Mouse (Mus musculus): ENCODE data around the gene Nr4a1.
A peak's percentile ranks its signal among the peaks of the same experiment; 100 is the strongest.

DNA sequence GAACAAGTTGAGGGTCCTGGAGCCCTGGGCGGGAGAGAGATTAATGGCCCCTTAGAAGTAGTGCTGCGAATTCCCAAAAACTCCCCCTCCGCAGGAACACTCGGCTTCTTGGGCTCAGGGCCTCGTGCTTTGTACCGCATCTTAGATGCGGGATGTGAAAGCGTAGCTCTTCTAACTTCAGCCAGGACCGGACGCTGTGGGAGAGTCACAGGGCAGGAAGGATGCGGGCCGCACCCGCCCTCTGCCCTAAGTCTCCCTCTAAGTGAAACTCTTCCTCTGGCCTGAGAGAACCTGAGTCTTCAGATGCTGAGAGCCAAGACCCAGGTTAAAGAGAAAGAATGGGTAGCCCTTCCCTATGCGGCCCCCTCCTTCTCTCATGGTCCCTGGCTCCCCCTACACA lies 29.1 kb upstream of the Nr4a1 start:
- TF ChIP-seq CTCF (IDR thresholded peaks at IDR 0.05) (no peak), EP300 (IDR thresholded peaks at IDR 0.05; ENCODE audit: insufficient read depth, low read depth, low read length) (peak; percentile 83)

Measured in heart, adult 2 months (tissue).